Mouse (Mus musculus) G1E (cell line): ENCODE results near the gene Gm30191.

Experiments
- CTCF ChIP-seq: IDR thresholded peaks from 2 replicates; pipeline ENCODE4 v1.5.1; 2012; ENCODE audit warnings: low read depth, low read length, inconsistent platforms, mixed read lengths
- GATA1 ChIP-seq: IDR thresholded peaks from 2 replicates; pipeline ENCODE4 v1.6.1; 2012; ENCODE audit warnings: borderline replicate concordance, low read length, inconsistent platforms, mixed read lengths
- POLR2AphosphoS5 ChIP-seq: IDR thresholded peaks from 2 replicates; pipeline ENCODE4 v1.6.1; 2012; ENCODE audit warnings: low read depth, low read length, inconsistent platforms; ENCODE audit not compliant: insufficient replicate concordance
- TAL1 ChIP-seq: conservative IDR thresholded peaks from 2 replicates; pipeline ENCODE4 v1.6.1; 2012; ENCODE audit warnings: low read depth, low read length, inconsistent platforms, mixed read lengths

DNA sequence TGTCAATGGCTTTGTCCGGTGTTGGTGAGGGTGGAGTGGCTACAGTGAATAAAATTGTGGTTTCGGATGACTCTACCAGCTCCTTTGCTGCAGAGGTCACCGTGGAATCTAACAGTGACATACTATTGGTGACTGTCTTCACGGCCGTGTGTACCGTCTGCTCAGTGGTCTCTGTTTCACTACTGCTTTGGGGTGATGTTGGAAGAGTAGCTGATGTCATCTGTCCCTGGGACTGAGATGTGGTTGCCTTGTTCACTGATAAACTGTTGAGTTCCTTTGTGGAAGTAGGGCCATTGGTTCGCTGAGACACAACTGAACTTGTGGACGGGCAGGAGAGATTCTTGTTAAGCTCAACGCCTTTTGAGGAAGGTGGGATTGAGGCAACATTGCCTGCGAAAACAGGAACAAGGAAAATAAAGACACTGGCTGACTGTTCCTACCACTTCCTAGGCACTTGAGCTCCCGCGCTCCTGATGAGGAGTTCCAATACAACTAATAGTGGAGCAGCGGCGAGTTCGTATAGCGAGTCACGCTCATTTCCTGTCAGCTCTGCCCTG, 43.3 kb upstream of the Gm30191 start:
- TF ChIP-seq CTCF (no peak), GATA1 (no peak), TAL1 (no peak), POLR2AphosphoS5 (no peak)
